Mouse (Mus musculus): ENCODE measurements around the gene Tent2. TPM values are rescaled to one million over a fixed set of nuclear protein-coding genes. Genes with fewer than 3 reads are reported as not detected.

The Tent2 gene
- polyA plus RNA-seq, 1 experiment = not detected

GRCm38 (mm10) chr13:93158261-93158660 lies 33.9 kb downstream of the Tent2 start:
- Histone ChIP-seq H3K27ac (ENCODE audit: insufficient read depth, low read depth, low read length) (no peak overlapping the region), H3K4me3 (ENCODE audit: insufficient read depth, low read depth, low read length) (no peak overlapping the region), H3K4me1 (ENCODE audit: control insufficient read depth, insufficient read depth, low read length) (0 out of 2 replicates have a peak, but pooled peaks cover 4% of the 10 kb centered on the region)
- TF ChIP-seq POLR2A (IDR thresholded peaks at IDR 0.05; ENCODE audit: insufficient read depth, low read depth, low read length) (no peak), CTCF (IDR thresholded peaks at IDR 0.05; ENCODE audit: insufficient read depth, low read depth, low read length) (no peak)
- 97% methylated on average over 6 of the region's 6 CpGs for WGBS

- no peak overlapping the region for H3K27ac ChIP-seq (ENCODE audit: insufficient read depth, low read depth, low read length)
- 38% methylated on average over 1 of the region's 1 CpGs for WGBS
- 0 out of 2 replicates have a peak, but pooled peaks cover 4% of the 10 kb centered on the region for H3K4me1 ChIP-seq (ENCODE audit: control insufficient read depth, insufficient read depth, low read length)
Measured at GRCm38 (mm10) chr13:93153280-93153679, 38.9 kb downstream of the Tent2 start.

GRCm38 (mm10) chr13:93144336-93145167 lies 47.6 kb downstream of the Tent2 start, which contains the start of gene Cmya5:
Cmya5 (minus strand) TSS chr13:93144724.
- TF ChIP-seq CTCF (IDR thresholded peaks at IDR 0.05; ENCODE audit: insufficient read depth, low read depth, low read length) (0 out of 2 replicates have a peak, but pooled peaks have one; percentile 21), POLR2A (IDR thresholded peaks at IDR 0.05; ENCODE audit: insufficient read depth, low read depth, low read length) (0 out of 2 replicates have a peak, but pooled peaks have one; percentile 27)
- WGBS = 1% methylated on average over 36 of the region's 45 CpGs

More at GRCm38 (mm10) chr13:93153280-93153679, 38.9 kb downstream of the Tent2 start:
- TF ChIP-seq POLR2A (IDR thresholded peaks at IDR 0.05; ENCODE audit: insufficient read depth, low read depth, low read length) (no peak), CTCF (IDR thresholded peaks at IDR 0.05; ENCODE audit: insufficient read depth, low read depth, low read length) (no peak)
- no peak overlapping the region for H3K4me3 ChIP-seq (ENCODE audit: insufficient read depth, low read depth, low read length)

GRCm38 (mm10) chr13:93143819-93144283 lies 48.3 kb downstream of the Tent2 start:
- Histone ChIP-seq H3K27ac (ENCODE audit: insufficient read depth, low read depth, low read length) (no peak overlapping the region), H3K4me3 (ENCODE audit: insufficient read depth, low read depth, low read length) (peak overlapping the region; percentile 57), H3K4me1 (ENCODE audit: control insufficient read depth, insufficient read depth, low read length) (peaks cover 9% of the 10 kb centered on the region; the same call in 1 of the 2 replicates)
- no peak for TF ChIP-seq POLR2A (IDR thresholded peaks at IDR 0.05; ENCODE audit: insufficient read depth, low read depth, low read length)
- TF ChIP-seq CTCF (IDR thresholded peaks at IDR 0.05; ENCODE audit: insufficient read depth, low read depth, low read length) = no peak
- WGBS = 15% methylated on average over 11 of the region's 11 CpGs

More at GRCm38 (mm10) chr13:93144336-93145167, 47.6 kb downstream of the Tent2 start, which contains the start of gene Cmya5:
- peaks cover 9% of the 10 kb centered on the region; the same call in 1 of the 2 replicates for H3K4me1 ChIP-seq (ENCODE audit: control insufficient read depth, insufficient read depth, low read length)
- H3K4me3 ChIP-seq (ENCODE audit: insufficient read depth, low read depth, low read length) = peak within 1 kb of the TSS; percentile 57
- peak within 1 kb of the TSS; percentile 45; the same call in 1 of the 2 replicates for H3K27ac ChIP-seq (ENCODE audit: insufficient read depth, low read depth, low read length)

GRCm38 (mm10) chr13:93141184-93141583 lies 51.0 kb downstream of the Tent2 start:
- TF ChIP-seq CTCF (IDR thresholded peaks at IDR 0.05; ENCODE audit: insufficient read depth, low read depth, low read length) (no peak), POLR2A (IDR thresholded peaks at IDR 0.05; ENCODE audit: insufficient read depth, low read depth, low read length) (no peak)
- WGBS = 86% methylated on average over 6 of the region's 6 CpGs

GRCm38 (mm10) chr13:93138059-93138458 lies 54.1 kb downstream of the Tent2 start:
- H3K4me1 ChIP-seq (ENCODE audit: control insufficient read depth, insufficient read depth, low read length) = 0 out of 2 replicates have a peak, but pooled peaks cover under 1% of the 10 kb centered on the region
- no peak overlapping the region for H3K4me3 ChIP-seq (ENCODE audit: insufficient read depth, low read depth, low read length)
- 87% methylated on average over 1 of the region's 1 CpGs for WGBS
- no peak overlapping the region for H3K27ac ChIP-seq (ENCODE audit: insufficient read depth, low read depth, low read length)
- no peak for TF ChIP-seq CTCF (IDR thresholded peaks at IDR 0.05; ENCODE audit: insufficient read depth, low read depth, low read length)
- TF ChIP-seq POLR2A (IDR thresholded peaks at IDR 0.05; ENCODE audit: insufficient read depth, low read depth, low read length) = no peak

More at GRCm38 (mm10) chr13:93141184-93141583, 51.0 kb downstream of the Tent2 start:
- no peak overlapping the region for H3K27ac ChIP-seq (ENCODE audit: insufficient read depth, low read depth, low read length)
- no peak overlapping the region for H3K4me3 ChIP-seq (ENCODE audit: insufficient read depth, low read depth, low read length)
- H3K4me1 ChIP-seq (ENCODE audit: control insufficient read depth, insufficient read depth, low read length) = peaks cover 9% of the 10 kb centered on the region; the same call in 1 of the 2 replicates

- TF ChIP-seq POLR2A (IDR thresholded peaks at IDR 0.05; ENCODE audit: insufficient read depth, low read depth, low read length) (no peak), CTCF (IDR thresholded peaks at IDR 0.05; ENCODE audit: insufficient read depth, low read depth, low read length) (no peak)
- Histone ChIP-seq H3K4me1 (ENCODE audit: control insufficient read depth, insufficient read depth, low read length) (no peaks in the 10 kb centered on the region), H3K4me3 (ENCODE audit: insufficient read depth, low read depth, low read length) (no peak overlapping the region), H3K27ac (ENCODE audit: insufficient read depth, low read depth, low read length) (no peak overlapping the region)
- WGBS = 93% methylated on average over 7 of the region's 7 CpGs
Measured at GRCm38 (mm10) chr13:93137098-93137497, 55.1 kb downstream of the Tent2 start.

GRCm38 (mm10) chr13:93136251-93136650 lies 55.9 kb downstream of the Tent2 start:
- H3K27ac ChIP-seq (ENCODE audit: insufficient read depth, low read depth, low read length) = no peak overlapping the region
- TF ChIP-seq POLR2A (IDR thresholded peaks at IDR 0.05; ENCODE audit: insufficient read depth, low read depth, low read length) = no peak
- WGBS = 93% methylated on average over 1 of the region's 1 CpGs
- H3K4me3 ChIP-seq (ENCODE audit: insufficient read depth, low read depth, low read length) = no peak overlapping the region
- no peaks in the 10 kb centered on the region for H3K4me1 ChIP-seq (ENCODE audit: control insufficient read depth, insufficient read depth, low read length)

GRCm38 (mm10) chr13:93135501-93135900 lies 56.7 kb downstream of the Tent2 start:
- WGBS = 92% methylated on average over 2 of the region's 2 CpGs
- Histone ChIP-seq H3K27ac (ENCODE audit: insufficient read depth, low read depth, low read length) (no peak overlapping the region), H3K4me1 (ENCODE audit: control insufficient read depth, insufficient read depth, low read length) (no peaks in the 10 kb centered on the region), H3K4me3 (ENCODE audit: insufficient read depth, low read depth, low read length) (no peak overlapping the region)
- TF ChIP-seq CTCF (IDR thresholded peaks at IDR 0.05; ENCODE audit: insufficient read depth, low read depth, low read length) (no peak), POLR2A (IDR thresholded peaks at IDR 0.05; ENCODE audit: insufficient read depth, low read depth, low read length) (no peak)
